ENCODE assay signal across 9 mouse cellular contexts in genomic region chr2:153491512-153492178, GRCm38 (mm10). TPM values are rescaled to one million over a fixed set of nuclear protein-coding genes. Genes with fewer than 3 reads are reported as not detected.
A peak's percentile ranks its signal among the peaks of the same experiment; 100 is the strongest.
DNase-seq lines count a peak whose midpoint lies in the region; ATAC-seq and TF ChIP-seq lines count a peak whose summit lies in the region.
"Had no signal": no experiment of that assay in that cellular context is flagged by ENCODE, and none has a peak within 500 bp of the region (broad histone marks: within the 10 kb centered on the region; RNA-seq: fewer than 3 reads in every experiment).

No protein-coding gene starts in this region.

- 37% methylated on average over 18 of the region's 18 CpGs for WGBS in heart, adult 2 months
- 12% methylated on average over 17 of the region's 18 CpGs for WGBS in embryonic facial prominence, embryonic 14.5 days
- WGBS in liver, embryonic 11.5 days, result 25% methylated on average over 18 of the region's 18 CpGs

- no peak for TF ChIP-seq EP300 in heart, adult 2 months (IDR thresholded peaks at IDR 0.05; ENCODE audit: insufficient read depth, low read depth, low read length)

- no peak for TF ChIP-seq CTCF in heart, adult 2 months (IDR thresholded peaks at IDR 0.05)
- TF ChIP-seq CTCF in E14TG2a.4 (conservative IDR thresholded peaks at IDR 0.05; ENCODE audit: low read length), result no peak

- DNase-seq in heart, adult 2 months, result no peak
- no peak for DNase-seq in heart, adult 11 months
- no peak for DNase-seq in embryonic facial prominence, embryonic 14.5 days (ENCODE audit: low spot score)
- no peak for DNase-seq in liver, embryonic 11.5 days (ENCODE audit: low spot score)
- DNase-seq in adipocyte (ENCODE audit: low spot score), result no peak
- DNase-seq in layer of hippocampus, postnatal 10 days (ENCODE audit: low spot score in 2 of 2), result no peak
- no peak for DNase-seq in lung, adult 18-20 months

- H3K27ac ChIP-seq in heart, adult 2 months, result no peak overlapping the region
- H3K27ac ChIP-seq in embryonic facial prominence, embryonic 14.5 days (replicated peaks; ENCODE audit: low read depth, low read length), result peak overlapping the region; percentile 54
- peak overlapping the region; percentile 97 for H3K27ac ChIP-seq in liver, embryonic 11.5 days (ENCODE audit: low read depth, low read length)

- peak overlapping the region; percentile 61 for H3K9ac ChIP-seq in heart, adult 2 months (ENCODE audit: low read depth, low read length)
- peak overlapping the region; percentile 66 for H3K9ac ChIP-seq in embryonic facial prominence, embryonic 14.5 days (ENCODE audit: low read depth, low read length)
- peak overlapping the region; percentile 79 for H3K9ac ChIP-seq in liver, embryonic 11.5 days (ENCODE audit: low read depth, low read length)

- H3K4me3 ChIP-seq in heart, adult 2 months, result peak overlapping the region; percentile 73
- peak overlapping the region; percentile 83 for H3K4me3 ChIP-seq in E14TG2a.4 (replicated peaks; ENCODE audit: low read length)
- H3K4me3 ChIP-seq in embryonic facial prominence, embryonic 14.5 days (ENCODE audit: low read depth, low read length), result peak overlapping the region; percentile 57
- peak overlapping the region; percentile 77 for H3K4me3 ChIP-seq in liver, embryonic 11.5 days (ENCODE audit: low read depth, low read length)

- no peaks in the 10 kb centered on the region for H3K9me3 ChIP-seq in E14TG2a.4 (ENCODE audit: low read length)
- H3K9me3 ChIP-seq in embryonic facial prominence, embryonic 14.5 days (ENCODE audit: control insufficient read depth, low read length), result no peaks in the 10 kb centered on the region
- no peaks in the 10 kb centered on the region for H3K9me3 ChIP-seq in liver, embryonic 11.5 days (ENCODE audit: control insufficient read depth, low read length)

- no peak for TF ChIP-seq POLR2A in heart, adult 2 months (IDR thresholded peaks at IDR 0.05; ENCODE audit: insufficient read depth, low read depth, low read length)

- no peaks in the 10 kb centered on the region for H3K79me2 ChIP-seq in heart, adult 2 months (replicated peaks; ENCODE audit: control insufficient read depth, insufficient read depth, low read length)

- no peaks in the 10 kb centered on the region for H3K27me3 ChIP-seq in heart, adult 2 months (ENCODE audit: control insufficient read depth, insufficient read depth, low read length)
- peaks cover 67% of the 10 kb centered on the region for H3K27me3 ChIP-seq in E14TG2a.4 (ENCODE audit: insufficient read depth, low read length)
- H3K27me3 ChIP-seq in embryonic facial prominence, embryonic 14.5 days (replicated peaks; ENCODE audit: control insufficient read depth, insufficient read depth, low read length), result 0 out of 2 replicates have a peak, but pooled peaks cover 15% of the 10 kb centered on the region
- H3K27me3 ChIP-seq in liver, embryonic 11.5 days (replicated peaks; ENCODE audit: control insufficient read depth, insufficient read depth, low read length), result no peaks in the 10 kb centered on the region

- peaks cover 2% of the 10 kb centered on the region; the same call in 1 of the 2 replicates for H3K4me1 ChIP-seq in heart, adult 2 months (ENCODE audit: control insufficient read depth, insufficient read depth, low read length)
- H3K4me1 ChIP-seq in E14TG2a.4 (replicated peaks; ENCODE audit: low read depth, low read length), result peaks cover 48% of the 10 kb centered on the region
- peaks cover 17% of the 10 kb centered on the region for H3K4me1 ChIP-seq in embryonic facial prominence, embryonic 14.5 days (ENCODE audit: control insufficient read depth, insufficient read depth, low read length)
- peaks cover 68% of the 10 kb centered on the region for H3K4me1 ChIP-seq in liver, embryonic 11.5 days (replicated peaks; ENCODE audit: control insufficient read depth, insufficient read depth, low read length)

- ATAC-seq in embryonic facial prominence, embryonic 14.5 days (ENCODE audit: low read depth), result no peak
- no peak for ATAC-seq in liver, embryonic 11.5 days (replicated peaks; ENCODE audit: low FRiP score)

- no peaks in the 10 kb centered on the region for H3K36me3 ChIP-seq in heart, adult 2 months (ENCODE audit: control insufficient read depth, insufficient read depth, low read length)
- no peaks in the 10 kb centered on the region for H3K36me3 ChIP-seq in E14TG2a.4 (ENCODE audit: insufficient read depth, low read length)
- no peaks in the 10 kb centered on the region for H3K36me3 ChIP-seq in embryonic facial prominence, embryonic 14.5 days (ENCODE audit: control insufficient read depth, insufficient read depth, low read length)
- H3K36me3 ChIP-seq in liver, embryonic 11.5 days (ENCODE audit: control insufficient read depth, insufficient read depth, low read length), result no peaks in the 10 kb centered on the region

- H3K4me2 ChIP-seq in embryonic facial prominence, embryonic 14.5 days (ENCODE audit: low read depth, low read length), result peak overlapping the region; percentile 95
- peak overlapping the region; percentile 98 for H3K4me2 ChIP-seq in liver, embryonic 11.5 days

- intact Hi-C loops in heart, adult 2 months (cut with DNase I), result loop anchor here (5.0 kb wide), 1 partner anchor 36 kb away; the partner anchor contains the start of gene Nol4l

RNA-seq across cellular contexts. Expression of gene 4930404H24Rik, which starts 0.9 kb away (rescaled TPM):
- not detected for total RNA-seq in heart, adult 2 months (2021)
- polyA plus RNA-seq in heart, adult 2 months (2012; rRNA removed), result not detected in 2 replicates
- not detected in 2 replicates for polyA plus RNA-seq in embryonic facial prominence, embryonic 14.5 days (2014; fragmentation: Nextera tagmentation; extraction: Ambion mirVana)
- polyA plus RNA-seq in liver, embryonic 11.5 days (2014; fragmentation: Nextera tagmentation; extraction: Ambion mirVana), result not detected in 2 replicates
- total RNA-seq in layer of hippocampus, postnatal 10 days (2021), result not detected
- polyA plus RNA-seq: gonadal fat pad, adult 2 months had no signal

RNA-seq across cellular contexts. Expression of gene Nol4l, which starts 38.1 kb away (rescaled TPM):
- total RNA-seq in heart, adult 2 months (2021), result 1 to 10 TPM; 3.5 to 4.4 TPM
- 3.9 and 4.0 TPM in 2 replicates for polyA plus RNA-seq in heart, adult 2 months (2012; rRNA removed)
- 11.6 and 12.9 TPM in 2 replicates for polyA plus RNA-seq in embryonic facial prominence, embryonic 14.5 days (2014; fragmentation: Nextera tagmentation; extraction: Ambion mirVana)
- 14.1 and 15.8 TPM in 2 replicates for polyA plus RNA-seq in liver, embryonic 11.5 days (2014; fragmentation: Nextera tagmentation; extraction: Ambion mirVana)
- 10 to 100 TPM; 65.4 to 66.8 TPM for total RNA-seq in layer of hippocampus, postnatal 10 days (2021)
